Mouse (Mus musculus): ENCODE measurements around the gene Magi3. TPM values are rescaled to one million over a fixed set of nuclear protein-coding genes. Genes with fewer than 3 reads are reported as not detected.
A peak's percentile ranks its signal among the peaks of the same experiment; 100 is the strongest.

The Magi3 gene
- polyA plus RNA-seq, 1 experiment from 2014 or later, result 10.0 TPM

DNA sequence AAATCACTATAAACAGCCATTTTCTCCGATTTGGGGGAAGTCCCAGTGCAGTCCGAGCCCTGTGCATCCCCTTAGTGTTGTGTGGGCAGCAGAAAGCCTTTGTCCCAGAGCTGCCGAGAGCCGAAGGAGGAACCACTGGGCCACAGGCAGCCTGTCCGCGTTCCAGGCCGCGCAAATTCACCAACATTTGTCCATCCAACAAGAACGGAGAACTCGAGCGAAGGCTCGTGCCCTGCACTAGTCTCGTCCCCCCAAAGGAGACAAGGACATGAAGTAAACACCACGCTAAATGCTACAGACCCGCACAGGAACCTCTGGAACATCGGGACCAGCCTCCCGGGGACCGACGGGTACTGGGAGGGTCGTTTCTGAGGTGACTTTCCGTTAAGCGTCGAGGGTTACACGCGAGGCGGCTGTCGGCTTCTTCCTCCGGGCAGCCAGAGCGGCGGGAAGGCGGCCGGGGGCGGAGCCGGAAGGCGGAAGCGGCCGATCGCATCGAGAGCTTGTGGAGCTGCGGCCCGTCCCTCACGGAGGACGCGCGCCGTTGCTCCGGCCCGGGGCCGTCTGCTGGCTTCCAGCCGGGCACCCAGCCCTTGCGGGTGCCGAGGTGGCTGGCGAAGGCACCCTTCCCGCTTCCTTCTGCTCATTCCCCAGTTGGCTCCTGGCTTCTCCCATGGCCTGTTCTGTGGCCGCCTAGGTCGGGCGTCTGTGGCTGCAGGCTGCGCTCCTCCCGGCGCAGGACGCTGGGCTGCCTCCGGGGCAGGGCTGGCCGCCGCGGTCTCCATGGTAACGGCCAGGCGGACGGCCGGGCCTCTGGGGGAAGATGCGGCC lies 252.1 kb downstream of the Magi3 start, which contains the start of gene Phtf1:
Gene Phtf1, plus strand, starts transcription at position 250 of the 831 bp plus-strand sequence.
- WGBS, result under 1% methylated on average over 57 of the region's 70 CpGs

DNA sequence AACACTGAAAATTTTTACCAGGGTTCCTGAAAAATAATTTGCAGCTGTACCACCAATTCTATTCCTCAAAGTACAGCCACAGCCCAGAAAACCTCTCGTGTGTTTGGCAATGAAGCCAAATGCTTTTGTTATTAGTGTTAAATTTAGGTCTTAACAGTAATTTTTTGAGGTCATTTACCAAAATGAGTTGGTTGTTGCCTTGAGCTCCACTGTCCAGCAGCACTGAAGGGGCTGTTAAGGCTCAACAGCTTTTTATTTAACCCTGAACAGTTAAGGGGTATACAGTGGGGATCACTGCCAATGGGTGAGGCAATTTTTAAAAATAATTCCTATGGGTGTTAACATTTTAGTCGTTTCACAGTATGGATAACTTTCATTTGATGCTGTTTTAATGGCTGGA lies 252.9 kb downstream of the Magi3 start:
- Histone ChIP-seq H3K9ac (ENCODE audit: low read length) (peak overlapping the region; percentile 64), H3K4me2 (ENCODE audit: low read length) (peak overlapping the region; percentile 76), H3K9me3 (ENCODE audit: control insufficient read depth, low read length) (no peaks in the 10 kb centered on the region), H3K4me1 (replicated peaks; ENCODE audit: control insufficient read depth, insufficient read depth, low read length) (peaks cover 10% of the 10 kb centered on the region), H3K27ac (ENCODE audit: low read depth) (peak overlapping the region; percentile 92; the same call in 1 of the 2 replicates), H3K36me3 (ENCODE audit: control insufficient read depth, insufficient read depth, low read length) (peaks cover 38% of the 10 kb centered on the region), H3K27me3 (replicated peaks; ENCODE audit: control insufficient read depth, insufficient read depth, low read length) (no peaks in the 10 kb centered on the region), H3K4me3 (ENCODE audit: low read depth, low read length) (peak overlapping the region; percentile 71)
- 34% methylated on average over 2 of the region's 2 CpGs for WGBS
- no peak for ATAC-seq (replicated peaks; ENCODE audit: low FRiP score, low TSS enrichment, low read depth)
- no peak for DNase-seq (ENCODE audit: low spot score)

More for the DNA sequence above, 252.1 kb downstream of the Magi3 start, which contains the start of gene Phtf1:
- Histone ChIP-seq H3K4me1 (replicated peaks; ENCODE audit: control insufficient read depth, insufficient read depth, low read length) (peaks cover 10% of the 10 kb centered on the region), H3K4me3 (ENCODE audit: low read depth, low read length) (peak within 1 kb of the TSS; percentile 71), H3K27me3 (replicated peaks; ENCODE audit: control insufficient read depth, insufficient read depth, low read length) (no peaks in the 10 kb centered on the region), H3K9me3 (ENCODE audit: control insufficient read depth, low read length) (no peaks in the 10 kb centered on the region), H3K27ac (ENCODE audit: low read depth) (peak within 1 kb of the TSS; percentile 92), H3K4me2 (ENCODE audit: low read length) (peak within 1 kb of the TSS; percentile 76), H3K36me3 (ENCODE audit: control insufficient read depth, insufficient read depth, low read length) (peaks cover 34% of the 10 kb centered on the region), H3K9ac (ENCODE audit: low read length) (peak within 1 kb of the TSS; percentile 64)
- ATAC-seq (replicated peaks; ENCODE audit: low FRiP score, low TSS enrichment, low read depth), result peak; percentile 97
- DNase-seq (ENCODE audit: low spot score), result peak; percentile 94

Measured in intestine, embryonic 14.5 days (tissue).